Mouse (Mus musculus): ENCODE data around the gene Mpp2. TPM values are rescaled to one million over a fixed set of nuclear protein-coding genes. Genes with fewer than 3 reads are reported as not detected.

Gene Mpp2
- polyA plus RNA-seq, 1 experiment from 2014 or later, result 8.8 TPM

- 37% methylated on average over 16 of the region's 16 CpGs for WGBS
- Histone ChIP-seq H3K4me3 (replicated peaks; ENCODE audit: low read depth, low read length) (no peak overlapping the region), H3K9ac (ENCODE audit: low read depth, low read length) (no peak overlapping the region)
Measured at GRCm38 (mm10) chr11:102061941-102062473, 26.3 kb downstream of the Mpp2 start.

GRCm38 (mm10) chr11:102061236-102061940 is 26.9 kb downstream of the Mpp2 start:
- H3K9ac ChIP-seq (ENCODE audit: low read depth, low read length), result 0 out of 2 replicates have a peak overlapping the region, but pooled peaks have one; percentile 38
- WGBS, result 5% methylated on average over 23 of the region's 23 CpGs
- 0 out of 2 replicates have a peak, but pooled peaks have one; percentile 31 for ATAC-seq (replicated peaks; ENCODE audit: low FRiP score, low read depth)
- no peaks in the 10 kb centered on the region for H3K27me3 ChIP-seq (ENCODE audit: insufficient read depth, low read length)
- H3K9me3 ChIP-seq (replicated peaks; ENCODE audit: low read length), result no peaks in the 10 kb centered on the region
- H3K4me3 ChIP-seq (replicated peaks; ENCODE audit: low read depth, low read length), result peak overlapping the region; percentile 21
- no peak overlapping the region for H3K27ac ChIP-seq
- H3K36me3 ChIP-seq (ENCODE audit: insufficient read depth, low read length), result 0 out of 2 replicates have a peak, but pooled peaks cover 3% of the 10 kb centered on the region
- peak; percentile 84 for DNase-seq (ENCODE audit: low spot score)
- peak; percentile 91 for TF ChIP-seq CTCF (IDR thresholded peaks at IDR 0.05; ENCODE audit: low read depth)
- peak overlapping the region; percentile 67 for H3K4me2 ChIP-seq (ENCODE audit: low read length)
- H3K4me1 ChIP-seq (replicated peaks; ENCODE audit: insufficient read depth, low read length), result no peaks in the 10 kb centered on the region

More at GRCm38 (mm10) chr11:102061941-102062473, 26.3 kb downstream of the Mpp2 start:
- H3K36me3 ChIP-seq (ENCODE audit: insufficient read depth, low read length), result 0 out of 2 replicates have a peak, but pooled peaks cover 3% of the 10 kb centered on the region
- DNase-seq (ENCODE audit: low spot score) (no peak), ATAC-seq (replicated peaks; ENCODE audit: low FRiP score, low read depth) (no peak)
- H3K9me3 ChIP-seq (replicated peaks; ENCODE audit: low read length), result no peaks in the 10 kb centered on the region
- TF ChIP-seq CTCF (IDR thresholded peaks at IDR 0.05; ENCODE audit: low read depth), result no peak
- no peaks in the 10 kb centered on the region for H3K27me3 ChIP-seq (ENCODE audit: insufficient read depth, low read length)
- no peak overlapping the region for H3K27ac ChIP-seq
- H3K4me2 ChIP-seq (ENCODE audit: low read length), result no peak overlapping the region
- no peaks in the 10 kb centered on the region for H3K4me1 ChIP-seq (replicated peaks; ENCODE audit: insufficient read depth, low read length)

GRCm38 (mm10) chr11:102053847-102054246 is 34.5 kb downstream of the Mpp2 start:
- H3K4me3 ChIP-seq (replicated peaks; ENCODE audit: low read depth, low read length), result no peak overlapping the region
- peak; percentile 66 for TF ChIP-seq CTCF (IDR thresholded peaks at IDR 0.05; ENCODE audit: low read depth)
- 32% methylated on average over 9 of the region's 9 CpGs for whole genome bisulfite sequencing
- ATAC-seq (replicated peaks; ENCODE audit: low FRiP score, low read depth) (no peak), DNase-seq (ENCODE audit: low spot score) (peak; percentile 64)
- H3K27me3 ChIP-seq (ENCODE audit: insufficient read depth, low read length), result no peaks in the 10 kb centered on the region
- no peaks in the 10 kb centered on the region for H3K9me3 ChIP-seq (replicated peaks; ENCODE audit: low read length)
- H3K27ac ChIP-seq, result no peak overlapping the region
- no peaks in the 10 kb centered on the region for H3K36me3 ChIP-seq (ENCODE audit: insufficient read depth, low read length)
- H3K4me2 ChIP-seq (ENCODE audit: low read length), result no peak overlapping the region
- no peak overlapping the region for H3K9ac ChIP-seq (ENCODE audit: low read depth, low read length)
- peaks cover 12% of the 10 kb centered on the region for H3K4me1 ChIP-seq (replicated peaks; ENCODE audit: insufficient read depth, low read length)

GRCm38 (mm10) chr11:102053183-102053582 is 35.1 kb downstream of the Mpp2 start:
- 20% methylated on average over 7 of the region's 7 CpGs for WGBS
- no peak overlapping the region for H3K4me2 ChIP-seq (ENCODE audit: low read length)
- no peak for TF ChIP-seq CTCF (IDR thresholded peaks at IDR 0.05; ENCODE audit: low read depth)
- H3K4me1 ChIP-seq (replicated peaks; ENCODE audit: insufficient read depth, low read length), result peaks cover 12% of the 10 kb centered on the region
- DNase-seq (ENCODE audit: low spot score) (peak; percentile 82), ATAC-seq (replicated peaks; ENCODE audit: low FRiP score, low read depth) (0 out of 2 replicates have a peak, but pooled peaks have one; percentile 2)
- no peaks in the 10 kb centered on the region for H3K27me3 ChIP-seq (ENCODE audit: insufficient read depth, low read length)
- H3K9me3 ChIP-seq (replicated peaks; ENCODE audit: low read length), result no peaks in the 10 kb centered on the region
- H3K9ac ChIP-seq (ENCODE audit: low read depth, low read length), result no peak overlapping the region
- no peak overlapping the region for H3K4me3 ChIP-seq (replicated peaks; ENCODE audit: low read depth, low read length)
- no peak overlapping the region for H3K27ac ChIP-seq
- H3K36me3 ChIP-seq (ENCODE audit: insufficient read depth, low read length), result no peaks in the 10 kb centered on the region

GRCm38 (mm10) chr11:102052697-102053096 is 35.6 kb downstream of the Mpp2 start:
- H3K4me3 ChIP-seq (replicated peaks; ENCODE audit: low read depth, low read length), result no peak overlapping the region
- no peak for TF ChIP-seq CTCF (IDR thresholded peaks at IDR 0.05; ENCODE audit: low read depth)
- 82% methylated on average over 12 of the region's 12 CpGs for WGBS

GRCm38 (mm10) chr11:102051954-102052353 is 36.4 kb downstream of the Mpp2 start:
- ATAC-seq (replicated peaks; ENCODE audit: low FRiP score, low read depth), result no peak

More at GRCm38 (mm10) chr11:102052697-102053096, 35.6 kb downstream of the Mpp2 start:
- ATAC-seq (replicated peaks; ENCODE audit: low FRiP score, low read depth) (no peak), DNase-seq (ENCODE audit: low spot score) (no peak)
- Histone ChIP-seq H3K9ac (ENCODE audit: low read depth, low read length) (no peak overlapping the region), H3K4me1 (replicated peaks; ENCODE audit: insufficient read depth, low read length) (peaks cover 12% of the 10 kb centered on the region), H3K27me3 (ENCODE audit: insufficient read depth, low read length) (no peaks in the 10 kb centered on the region), H3K27ac (peak overlapping the region; percentile 76), H3K36me3 (ENCODE audit: insufficient read depth, low read length) (no peaks in the 10 kb centered on the region), H3K4me2 (ENCODE audit: low read length) (no peak overlapping the region), H3K9me3 (replicated peaks; ENCODE audit: low read length) (no peaks in the 10 kb centered on the region)

More at GRCm38 (mm10) chr11:102051954-102052353, 36.4 kb downstream of the Mpp2 start:
- 45% methylated on average over 4 of the region's 4 CpGs for WGBS
- peak; percentile 44 for DNase-seq (ENCODE audit: low spot score)
- Histone ChIP-seq H3K9me3 (replicated peaks; ENCODE audit: low read length) (no peaks in the 10 kb centered on the region), H3K4me2 (ENCODE audit: low read length) (no peak overlapping the region), H3K4me1 (replicated peaks; ENCODE audit: insufficient read depth, low read length) (peaks cover 12% of the 10 kb centered on the region), H3K36me3 (ENCODE audit: insufficient read depth, low read length) (no peaks in the 10 kb centered on the region), H3K4me3 (replicated peaks; ENCODE audit: low read depth, low read length) (no peak overlapping the region), H3K27me3 (ENCODE audit: insufficient read depth, low read length) (no peaks in the 10 kb centered on the region), H3K9ac (ENCODE audit: low read depth, low read length) (no peak overlapping the region), H3K27ac (peak overlapping the region; percentile 76)
- TF ChIP-seq CTCF (IDR thresholded peaks at IDR 0.05; ENCODE audit: low read depth), result no peak
